Mouse (Mus musculus) testis, postnatal 14 days (tissue): Measurements from ENCODE around the gene Hes6.

ENCODE experiments used
- DNase-seq: peaks from one replicate; pipeline ENCODE4 v3.0.0; 2021; ENCODE audit warnings: low spot score

The Hes6 gene

DNA sequence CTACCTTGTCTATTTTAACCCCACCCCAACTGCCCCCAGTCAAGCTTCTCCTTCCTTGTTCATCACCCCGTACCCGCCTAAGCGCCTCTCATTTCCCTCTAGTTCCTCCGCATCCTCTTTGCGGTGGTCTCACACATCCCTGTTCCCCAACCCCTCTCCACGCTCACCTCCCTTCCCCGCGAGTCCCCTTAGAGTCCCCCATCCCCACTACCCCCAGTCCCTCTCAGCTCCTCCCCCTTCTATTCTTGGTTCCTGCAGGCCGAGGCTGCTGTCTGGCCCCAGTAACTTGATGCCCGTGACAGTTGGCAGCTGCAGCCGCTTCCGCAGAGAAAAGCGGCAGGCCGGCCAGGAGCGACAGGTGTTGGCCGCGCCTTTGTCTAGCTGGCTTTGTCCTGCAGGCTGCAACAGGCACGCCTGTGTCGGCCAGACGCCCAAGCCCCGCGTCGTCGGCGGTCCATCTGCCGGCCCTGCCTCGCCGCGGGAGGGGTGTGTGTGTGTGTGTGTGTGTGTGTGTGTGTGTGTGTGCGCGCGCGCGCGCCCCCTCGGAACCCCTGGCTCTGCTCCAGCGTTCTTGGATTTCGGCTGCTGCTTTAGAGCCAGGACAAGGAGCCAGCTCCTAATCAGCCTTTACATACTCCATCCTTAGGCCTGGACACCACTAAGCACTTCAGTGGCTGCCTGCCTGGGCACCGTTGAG is at the start of gene Hes6:
Hes6 (minus strand) TSS at position 141 of the 697 bp plus-strand sequence.
- DNase-seq, result peak; percentile 62

DNA sequence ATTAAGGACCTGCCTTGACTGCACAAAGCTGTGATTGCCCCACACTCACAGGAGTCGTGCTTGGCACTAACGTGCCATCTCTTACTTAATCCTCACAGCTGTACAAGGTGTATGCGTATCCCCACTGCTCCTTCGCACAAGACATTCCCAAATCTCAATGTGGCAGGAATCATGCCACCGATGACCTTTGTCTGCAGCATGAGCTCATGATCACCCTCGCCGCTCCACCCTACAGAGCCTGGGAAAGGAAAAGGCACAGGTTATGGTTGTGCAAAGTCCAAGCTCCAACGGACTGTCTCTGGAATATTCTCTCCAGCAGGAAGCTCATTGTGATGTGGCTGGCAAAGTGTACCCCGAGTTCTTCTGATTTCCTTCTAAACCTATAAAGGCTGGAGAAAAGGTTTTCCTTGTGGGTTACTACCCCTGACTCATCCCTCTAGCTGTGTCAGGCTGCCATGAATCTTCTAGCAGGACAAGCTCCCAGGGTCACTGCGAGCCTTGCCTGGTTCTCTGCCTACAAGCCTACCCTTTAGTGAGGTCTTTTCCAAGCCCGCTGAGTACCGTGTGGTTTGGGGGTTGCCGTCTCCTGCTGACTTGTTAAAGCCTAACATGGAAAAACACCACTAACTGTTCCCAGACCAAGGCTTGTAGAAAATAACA is 49.6 kb upstream of the Hes6 start:
- DNase-seq, result no peak

DNA sequence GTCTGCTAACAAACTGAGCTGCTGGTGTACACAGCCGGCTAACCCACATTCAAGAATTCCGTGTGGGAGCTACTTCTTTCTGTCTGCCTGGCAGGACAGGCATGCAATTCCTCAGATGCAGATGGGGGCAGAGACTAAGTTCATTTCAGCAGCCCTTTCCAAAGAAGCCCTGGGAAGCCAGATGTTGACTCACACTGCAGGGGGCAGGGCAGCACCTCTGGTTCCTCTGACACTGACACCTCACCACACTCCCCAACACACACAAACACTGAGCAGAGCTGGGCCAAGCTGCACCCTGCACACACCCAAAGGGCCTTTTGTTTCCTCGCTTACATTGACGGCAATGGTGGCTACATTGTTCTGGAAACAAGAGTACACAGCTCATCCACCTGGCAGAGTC is 46.7 kb upstream of the Hes6 start:
- no peak for DNase-seq

DNA sequence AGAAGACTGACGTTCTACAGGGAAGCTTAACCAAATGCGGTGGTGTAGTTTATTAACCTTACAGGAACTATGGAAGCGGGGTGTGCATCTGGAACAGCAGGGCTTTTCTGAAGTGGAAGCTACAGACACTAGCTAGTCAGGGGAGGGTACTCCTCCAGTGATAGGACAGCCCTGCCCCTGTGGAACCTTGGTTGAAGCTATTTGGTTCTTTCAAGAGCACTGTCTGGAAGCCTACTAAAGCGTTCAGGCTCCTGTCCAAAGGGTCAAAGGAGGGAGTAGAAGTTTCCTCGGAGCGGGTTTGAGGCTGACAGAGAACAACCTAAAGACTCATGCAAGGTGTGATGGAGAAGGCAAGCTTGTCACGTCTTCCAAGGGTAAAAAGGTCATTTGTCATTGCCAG is 46.2 kb upstream of the Hes6 start:
- no peak for DNase-seq

DNA sequence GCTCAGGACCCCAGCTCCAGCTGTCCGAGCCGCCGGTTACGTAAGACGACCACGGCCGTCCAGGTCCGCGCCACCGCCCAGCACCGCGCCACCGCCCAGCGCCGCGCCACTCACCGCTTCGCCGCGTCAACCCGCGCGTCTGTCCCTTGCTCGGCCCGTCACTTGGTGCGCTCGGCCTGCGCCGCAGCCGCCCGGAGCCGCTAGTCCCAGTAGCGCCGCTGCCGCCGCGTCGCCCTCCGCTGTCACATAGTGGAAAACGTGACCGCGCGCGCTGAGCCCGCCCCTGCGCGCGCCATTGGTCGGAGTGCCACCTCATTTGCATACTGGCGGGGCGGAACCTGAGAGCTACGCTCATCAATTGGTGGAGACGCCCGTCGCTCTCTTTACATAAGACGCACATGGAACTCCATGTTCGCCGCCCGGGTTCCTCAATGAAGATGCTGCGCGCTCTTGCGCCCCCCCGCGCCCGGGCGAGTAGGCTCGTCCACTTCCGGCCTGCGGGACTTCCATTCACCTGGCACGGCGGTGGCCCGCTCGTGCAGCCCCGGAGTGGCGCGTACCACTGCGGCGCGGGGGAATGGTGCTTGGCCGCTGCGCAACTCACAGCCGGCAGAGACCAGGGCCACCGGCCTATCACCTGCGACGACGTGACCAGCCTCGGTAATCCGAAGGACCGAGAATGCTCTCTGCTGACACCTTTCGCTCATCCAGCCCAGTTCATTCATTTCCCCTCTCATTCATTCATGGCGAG is 45.4 kb upstream of the Hes6 start, which contains the start of gene Per2:
Per2 (minus strand) TSS at position 266 of the 751 bp plus-strand sequence.
- peak; percentile 99 for DNase-seq

DNA sequence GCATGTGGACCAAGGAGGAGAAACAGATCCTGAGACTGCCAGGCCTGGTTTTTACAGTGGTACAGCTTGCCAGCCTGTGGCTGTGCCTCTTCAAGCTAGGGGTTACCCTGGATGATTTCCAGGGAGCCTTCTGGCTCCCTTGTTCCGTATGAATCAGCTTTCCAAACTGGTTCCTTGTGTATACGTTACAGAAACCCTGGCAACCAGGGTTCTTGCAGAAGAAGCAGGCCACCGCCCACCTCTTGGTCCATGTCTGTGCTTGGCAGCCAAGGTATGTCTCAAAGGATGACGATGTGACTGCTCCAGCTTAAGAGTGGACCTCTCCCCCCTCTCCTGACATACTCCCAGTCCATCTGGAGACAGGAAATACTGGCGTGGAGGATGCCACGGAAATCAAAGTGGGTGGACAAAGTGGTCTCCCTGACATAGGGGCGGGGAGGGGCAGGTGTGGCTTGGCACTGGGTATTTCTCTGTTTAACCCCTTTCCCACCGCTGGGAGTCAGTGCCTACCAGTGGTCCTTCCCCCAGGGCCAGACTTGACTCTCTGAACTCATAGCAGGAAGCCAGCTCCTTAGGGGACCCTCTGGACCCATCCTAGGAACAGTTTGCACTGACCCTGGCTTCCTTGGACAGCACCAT is 44.5 kb upstream of the Hes6 start:
- peak; percentile 41 for DNase-seq

DNA sequence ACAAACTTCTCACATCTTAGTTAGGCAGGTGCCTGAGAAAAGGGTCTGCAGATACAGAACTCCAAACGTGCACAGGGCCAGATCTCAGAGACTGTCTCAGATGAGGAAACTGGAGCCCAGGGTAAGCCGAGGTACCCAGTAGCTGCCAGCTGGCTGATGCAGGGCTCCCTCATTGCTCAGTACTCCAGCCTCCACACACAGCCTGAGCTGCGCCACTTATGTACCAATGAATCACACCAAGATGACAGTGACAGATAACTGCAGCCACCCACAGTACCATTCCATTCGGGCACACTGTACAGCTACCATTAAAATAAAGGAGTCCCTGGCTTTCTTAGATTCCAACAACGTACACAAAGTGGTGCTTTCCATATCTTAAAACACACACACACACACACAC is 43.9 kb upstream of the Hes6 start:
- DNase-seq, result no peak

DNA sequence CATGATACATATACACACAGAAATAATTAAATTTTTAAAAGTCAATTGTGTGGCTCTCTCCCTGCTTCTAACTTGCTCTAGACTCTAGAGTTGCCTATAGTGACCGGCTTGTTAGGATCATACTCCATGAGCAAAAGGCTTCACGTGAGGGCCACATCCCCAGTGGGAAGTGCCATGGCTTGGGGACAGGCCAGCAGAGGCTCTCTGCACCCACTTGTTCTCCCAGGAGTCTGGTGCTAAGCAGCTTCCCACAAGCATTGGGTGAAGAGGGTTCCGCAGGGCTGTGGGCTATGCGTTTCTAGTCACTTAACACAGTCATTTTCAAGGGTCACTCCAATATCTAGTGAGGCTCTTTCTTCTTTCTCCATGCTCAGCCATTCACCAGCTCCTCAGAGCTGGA is 43.3 kb upstream of the Hes6 start:
- DNase-seq, result no peak

DNA sequence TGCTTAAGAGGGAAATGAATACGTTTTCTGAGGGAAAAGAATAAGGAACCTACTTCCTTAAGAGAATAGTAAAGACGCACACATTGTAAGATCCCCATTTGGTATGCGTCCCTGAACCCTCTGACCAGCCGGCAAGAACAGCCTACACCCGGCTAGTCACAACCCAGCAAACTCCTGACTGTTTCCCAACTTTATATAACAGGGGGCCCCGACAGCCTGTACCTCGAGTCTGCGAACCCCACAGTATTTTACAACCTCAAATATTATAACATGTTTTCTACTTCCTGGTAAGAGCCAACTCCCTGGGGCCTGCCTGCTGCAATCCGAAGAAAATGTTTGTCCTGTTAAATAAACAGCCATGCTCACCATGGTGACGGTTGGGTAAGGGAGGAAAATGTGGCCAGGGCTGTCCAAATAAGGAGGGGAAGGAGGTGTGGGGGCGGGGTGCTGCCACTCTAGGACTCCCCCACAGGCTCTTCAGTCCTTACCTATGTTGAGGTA is 42.5 kb upstream of the Hes6 start:
- no peak for DNase-seq

DNA sequence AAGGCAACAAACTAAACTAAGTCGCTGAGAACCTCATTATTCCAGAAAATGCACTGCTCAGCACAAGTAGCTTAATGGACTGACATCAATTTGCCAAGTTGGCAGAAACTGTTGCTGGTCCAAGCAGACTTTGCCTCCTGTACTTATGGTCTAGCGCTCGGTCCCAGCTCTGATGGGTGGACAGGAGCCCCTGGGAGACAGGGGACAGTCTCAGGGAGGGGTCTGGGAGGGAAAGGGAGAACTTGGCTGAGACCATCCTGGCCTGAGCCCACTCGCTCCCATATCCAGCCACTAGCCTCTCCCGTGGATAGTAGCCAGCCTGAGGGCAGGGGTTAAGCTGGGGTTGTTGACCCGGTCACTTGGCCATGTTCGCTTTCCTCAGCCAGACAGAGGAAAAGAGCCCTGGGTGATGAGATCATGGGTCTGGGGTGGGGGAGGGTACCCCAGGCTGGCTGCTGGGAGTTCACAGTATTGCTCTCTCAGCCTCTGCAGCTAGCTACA is 41.9 kb upstream of the Hes6 start:
- no peak for DNase-seq

DNA sequence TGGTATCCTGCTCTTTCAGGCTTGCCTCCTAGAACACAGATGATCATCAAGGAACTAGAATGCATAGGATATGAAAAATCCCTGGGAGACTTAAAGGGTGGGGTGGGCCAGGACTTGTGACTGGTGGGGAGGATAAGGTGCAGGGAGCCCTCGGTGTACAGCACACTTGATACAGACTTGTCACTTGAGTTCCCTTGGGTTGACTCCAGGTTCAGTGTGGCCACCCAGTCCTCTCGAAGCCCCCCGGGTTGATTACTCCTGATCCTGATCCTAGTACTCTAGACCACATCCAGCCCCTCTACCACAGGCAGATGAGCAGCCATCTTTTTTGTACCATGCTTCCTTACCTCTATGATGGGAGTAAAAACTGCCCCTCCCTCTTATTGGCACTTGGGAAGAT is 41.1 kb upstream of the Hes6 start:
- no peak for DNase-seq

DNA sequence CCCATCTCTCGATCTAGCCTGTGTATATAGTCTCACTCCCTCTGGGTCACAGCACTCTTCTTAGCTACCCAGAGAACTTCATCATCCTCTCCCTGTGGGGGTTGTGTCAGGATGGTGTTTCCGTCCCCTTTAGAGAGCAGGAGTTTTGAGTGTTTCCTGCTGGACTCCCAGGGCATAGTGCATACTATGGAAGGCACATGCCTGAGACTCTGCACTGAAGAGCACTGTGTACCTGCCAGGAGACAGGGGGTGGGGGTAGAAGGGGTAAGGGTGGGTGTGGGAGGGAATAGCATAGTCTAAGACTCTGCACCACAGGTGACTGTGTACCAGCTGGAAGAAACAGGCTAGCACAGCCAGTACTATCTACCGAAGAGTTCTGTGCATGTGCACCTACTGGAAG is 40.5 kb upstream of the Hes6 start:
- no peak for DNase-seq

DNA sequence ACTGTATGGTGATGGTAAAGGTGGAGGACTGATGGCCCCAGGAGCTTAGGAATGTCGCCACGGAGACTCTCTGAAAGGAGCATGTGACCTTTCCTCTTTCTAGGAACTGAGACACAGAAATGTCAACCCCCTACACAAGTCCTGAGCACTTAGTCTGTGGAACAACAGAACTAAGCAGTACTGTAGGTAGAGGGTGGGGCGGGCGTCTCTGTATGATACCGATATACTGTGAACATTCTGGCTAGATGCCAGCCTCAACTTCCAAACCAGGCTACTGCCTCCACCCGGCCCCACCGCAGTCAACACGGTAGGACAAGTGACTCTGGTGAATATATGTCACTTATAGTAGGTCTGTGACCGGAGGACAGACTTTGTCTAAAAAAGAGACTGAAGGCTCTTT is 40.1 kb upstream of the Hes6 start:
- DNase-seq, result no peak

DNA sequence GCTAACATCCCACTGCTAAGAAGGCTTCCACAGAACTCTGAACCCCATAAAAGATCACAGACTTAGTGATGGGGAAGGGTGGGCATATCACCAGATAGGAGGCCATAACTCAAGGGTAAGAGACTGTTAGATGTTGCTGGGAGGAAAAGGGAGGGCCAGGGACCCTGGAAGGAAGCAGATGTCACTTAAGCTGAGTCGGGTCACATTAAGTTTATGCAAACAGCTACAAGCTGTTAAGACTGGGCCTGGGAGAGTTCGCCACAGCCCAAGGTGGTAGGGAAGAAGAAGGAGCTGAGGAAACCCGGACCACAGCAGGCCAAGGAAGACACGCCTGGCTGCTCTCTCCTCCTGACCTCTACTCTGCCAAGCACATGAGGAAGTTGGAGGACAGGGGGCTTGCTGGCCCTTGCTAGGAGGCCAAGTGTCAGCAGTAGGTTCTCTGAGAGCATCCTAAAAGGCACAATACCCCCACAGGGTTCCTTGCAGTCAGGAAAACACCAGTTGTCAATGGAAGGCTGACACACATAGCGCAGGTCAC is 37.8 kb upstream of the Hes6 start:
- DNase-seq, result no peak

DNA sequence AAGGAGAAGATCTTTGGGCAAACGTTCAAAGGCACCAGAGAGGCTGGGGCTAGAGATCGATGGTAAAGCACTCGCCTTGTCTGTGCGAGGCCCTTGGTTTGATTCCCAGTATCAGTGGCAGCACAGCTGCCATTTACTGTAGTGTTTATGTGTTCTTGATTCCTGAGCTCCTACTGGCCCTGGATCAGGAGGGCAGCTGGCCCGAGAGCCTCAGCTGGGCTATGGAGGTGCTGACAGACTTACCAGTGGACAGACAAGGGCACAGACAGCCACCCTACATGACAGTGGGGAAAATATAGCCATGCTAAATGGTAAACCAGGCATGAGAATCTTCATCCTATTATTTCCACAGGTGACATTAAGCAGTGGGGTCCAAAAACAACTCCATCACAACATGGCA is 37.0 kb upstream of the Hes6 start:
- DNase-seq, result no peak

DNA sequence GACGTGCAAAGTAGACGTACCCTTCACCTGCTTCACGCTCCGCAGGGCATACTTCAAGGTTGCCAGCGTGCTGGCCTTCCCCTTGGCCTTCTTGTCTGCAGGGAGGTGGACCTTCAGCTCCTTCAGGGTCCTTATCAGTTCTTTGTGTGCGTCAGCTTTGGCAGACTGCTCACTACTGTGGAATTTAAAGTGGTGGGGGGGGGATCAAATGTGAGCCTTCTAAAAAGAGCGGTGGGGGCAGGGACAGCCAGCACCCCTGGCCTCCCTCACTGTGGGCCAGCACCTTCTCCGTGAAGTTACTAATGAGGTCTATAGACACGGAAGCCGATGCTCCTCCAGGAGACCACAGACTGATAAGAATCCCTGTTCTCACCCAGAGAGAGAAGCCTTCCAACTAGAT is 34.9 kb upstream of the Hes6 start:
- DNase-seq, result no peak

DNA sequence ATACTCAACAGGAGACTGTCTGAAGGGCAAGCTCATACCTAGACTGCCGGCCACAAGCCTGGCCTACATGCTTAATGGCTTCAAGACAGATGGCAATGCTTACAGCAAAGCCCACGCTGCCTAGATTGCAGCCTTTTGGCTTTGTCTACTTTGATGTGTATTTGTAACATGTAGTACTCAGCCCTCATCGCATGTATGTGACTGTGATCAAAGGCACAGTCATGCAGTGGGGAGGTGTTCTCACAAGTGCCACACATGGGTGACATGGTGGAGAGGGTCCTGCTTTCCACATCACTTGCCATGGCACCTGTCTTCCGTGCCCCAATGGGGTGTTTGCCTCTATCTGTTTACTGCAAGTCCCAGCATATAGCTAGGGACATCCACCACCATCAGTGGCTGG is 32.7 kb upstream of the Hes6 start:
- no peak for DNase-seq

DNA sequence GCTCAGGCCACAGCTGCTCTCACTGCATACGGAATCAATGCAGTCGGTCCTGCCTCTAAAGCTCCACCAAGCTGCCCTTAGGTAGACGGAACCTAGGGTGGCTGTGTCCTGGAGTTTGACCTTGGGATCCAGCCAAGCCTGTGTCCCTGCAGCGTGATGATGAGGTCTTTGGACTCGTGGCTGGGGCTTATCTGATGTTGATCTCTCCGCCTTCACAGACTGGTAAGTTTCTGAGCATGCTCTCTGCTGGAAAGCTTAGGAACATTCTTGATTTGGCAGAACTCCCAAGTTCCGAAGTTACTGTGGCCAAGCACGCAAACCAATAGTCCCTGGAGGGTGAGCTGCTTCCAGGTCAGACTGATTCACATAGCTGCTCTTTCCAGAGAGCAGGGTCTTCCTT is 32.2 kb upstream of the Hes6 start:
- peak; percentile 68 for DNase-seq

DNA sequence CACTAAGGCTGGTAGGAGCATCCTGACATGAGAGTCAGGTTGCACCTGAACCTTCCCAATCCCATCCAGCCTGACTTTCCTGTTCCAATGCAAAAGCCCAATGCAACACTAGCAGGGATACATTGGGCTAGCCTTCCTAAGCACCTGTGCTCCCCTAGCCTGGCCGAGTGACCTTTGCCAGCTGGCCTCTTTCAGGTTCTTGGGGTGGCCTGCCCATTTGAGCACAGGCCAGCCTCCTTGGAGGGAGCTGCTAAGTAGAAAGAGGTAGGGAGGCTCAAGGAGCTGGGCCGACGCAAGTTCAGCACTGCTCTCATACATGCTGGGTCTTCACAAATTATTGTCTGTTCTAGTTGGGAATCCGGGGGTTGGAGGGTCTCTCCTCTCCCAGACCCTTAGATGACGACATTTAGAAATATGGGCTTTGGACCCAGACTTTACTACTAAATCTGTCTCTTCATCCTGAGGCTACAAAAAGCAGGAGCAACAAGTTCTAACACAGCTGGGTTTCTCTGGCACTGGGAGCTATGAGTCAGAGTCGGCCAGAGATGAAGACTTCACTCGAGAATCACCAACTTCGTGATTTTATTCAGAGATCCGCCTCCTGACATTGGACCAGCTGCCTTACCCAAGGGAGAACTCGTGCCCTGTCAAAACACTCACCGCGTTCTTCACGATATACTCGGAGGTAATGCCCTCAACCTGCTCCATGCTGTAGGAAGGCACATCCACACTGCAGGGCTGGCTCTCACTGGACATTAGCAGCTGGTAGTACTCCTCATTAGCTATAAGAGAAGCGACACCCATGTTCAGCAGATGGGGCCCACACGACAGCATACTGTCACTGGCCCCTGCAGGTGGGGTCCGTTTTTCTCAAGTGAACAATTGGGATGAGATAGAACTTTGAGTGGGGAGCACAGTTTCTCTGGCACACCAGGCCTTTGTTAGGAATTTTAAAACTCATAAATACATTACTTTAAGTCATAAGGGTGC is 31.3 kb upstream of the Hes6 start:
- DNase-seq, result no peak

DNA sequence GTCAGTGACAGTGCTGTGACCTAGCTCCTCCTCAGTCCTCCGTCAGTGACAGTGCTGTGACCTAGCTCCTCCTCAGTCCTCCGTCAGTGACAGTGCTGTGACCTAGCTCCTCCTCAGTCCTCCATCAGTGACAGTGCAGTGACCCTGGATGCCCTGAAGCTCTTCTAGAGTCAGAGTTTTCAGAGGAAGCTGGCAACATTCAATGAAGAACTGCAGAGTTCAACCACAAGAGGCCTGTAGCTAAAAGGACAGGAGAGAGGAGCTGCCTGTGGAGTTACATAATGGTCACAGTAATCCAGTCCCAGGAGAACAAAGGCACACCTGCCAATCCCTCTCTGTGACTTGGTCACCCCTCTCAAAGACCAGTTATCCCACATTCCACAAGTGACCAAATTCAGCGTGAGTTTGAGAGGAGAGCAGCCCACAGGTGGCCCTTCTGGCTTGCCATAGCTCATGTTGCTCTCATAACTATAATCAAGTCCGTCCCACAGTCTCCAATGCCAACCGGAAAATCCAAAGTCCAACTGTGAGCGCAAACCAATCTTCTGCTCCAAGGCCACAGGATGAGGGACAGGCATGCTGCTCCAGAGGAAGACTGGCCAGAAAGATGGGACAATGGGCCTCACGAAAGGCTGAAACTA is 28.6 kb upstream of the Hes6 start:
- DNase-seq, result no peak
